Mouse (Mus musculus): ENCODE data around the gene Zfp947.
"Not testable (repeated sequence)": the region's sequence is repeated elsewhere in the genome, so short reads cannot be mapped to it uniquely, and the experiment has no call there.

Zfp947 gene

DNA sequence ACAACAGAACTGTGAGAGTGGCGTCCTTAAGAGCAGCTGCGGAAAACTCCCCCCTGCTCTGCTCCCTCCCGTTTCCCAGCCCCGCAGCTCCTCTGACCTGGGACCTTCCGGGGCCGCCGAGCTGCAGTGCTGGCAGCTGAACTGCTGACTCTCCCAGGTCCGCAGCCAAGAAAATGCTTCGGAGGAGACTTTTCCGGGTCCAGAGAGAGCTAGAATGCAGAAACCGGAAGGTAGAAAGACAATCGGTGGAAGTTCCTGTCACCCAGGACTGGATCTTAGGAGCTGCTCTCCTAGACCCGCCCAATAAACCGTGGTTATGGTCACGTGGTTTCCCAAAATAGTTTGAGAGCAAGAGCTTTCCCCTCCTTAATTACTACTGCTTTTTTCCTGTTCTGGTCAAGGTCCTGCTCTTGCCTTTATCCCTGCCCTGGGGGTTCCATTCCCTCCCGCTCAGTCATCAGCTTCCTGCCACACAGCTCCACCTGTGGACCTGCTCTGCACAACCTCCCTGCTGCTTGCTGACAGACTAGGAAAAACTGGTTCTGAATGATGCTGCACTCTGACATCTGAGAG is at the start of gene Zfp947:
Gene Zfp947 (minus strand): TSS at position 469 of the 573 bp plus-strand sequence.
- DNase-seq (ENCODE audit: low spot score) = peak; percentile 11

DNA sequence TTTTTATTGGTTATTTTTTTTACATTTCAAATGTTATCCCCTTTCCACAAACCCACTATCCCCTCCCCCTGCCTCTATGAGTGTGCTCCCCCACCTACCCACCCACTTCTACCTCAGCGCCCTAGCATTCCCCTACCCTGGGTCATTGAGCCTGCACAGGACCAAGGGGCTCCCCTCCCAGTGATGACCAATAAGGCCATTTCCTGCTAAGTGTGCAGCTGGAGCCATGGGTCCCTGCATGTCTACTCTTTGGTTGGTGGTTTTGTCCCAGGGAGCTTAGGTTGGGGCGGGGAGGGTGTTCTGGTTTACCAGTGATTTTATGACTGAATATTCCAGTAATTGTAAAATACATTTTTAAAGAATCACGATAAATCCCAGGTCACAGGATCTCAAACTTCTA is 686 bp downstream of the Zfp947 start:
- DNase-seq (ENCODE audit: low spot score) = not testable (repeated sequence)

DNA sequence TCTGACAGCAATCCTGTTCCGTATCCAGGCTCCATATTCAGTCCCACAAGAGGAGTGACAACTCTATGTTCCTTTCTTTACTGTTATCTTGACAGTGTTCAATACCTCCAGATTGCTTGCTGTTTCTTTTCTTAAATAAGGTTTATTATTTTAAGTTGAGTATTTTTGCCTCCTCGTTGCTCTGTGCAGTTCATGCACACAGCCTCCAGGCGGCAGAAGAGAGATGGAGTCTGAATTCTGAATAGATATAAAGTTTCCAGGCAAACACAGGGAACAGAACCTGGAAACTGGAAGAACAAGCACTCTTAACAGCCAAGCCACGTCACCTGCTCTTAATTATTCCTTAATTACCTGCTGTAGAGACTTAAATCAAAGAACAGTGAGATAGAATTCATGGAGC is 12.0 kb downstream of the Zfp947 start:
- DNase-seq (ENCODE audit: low spot score) = not testable (repeated sequence)

DNA sequence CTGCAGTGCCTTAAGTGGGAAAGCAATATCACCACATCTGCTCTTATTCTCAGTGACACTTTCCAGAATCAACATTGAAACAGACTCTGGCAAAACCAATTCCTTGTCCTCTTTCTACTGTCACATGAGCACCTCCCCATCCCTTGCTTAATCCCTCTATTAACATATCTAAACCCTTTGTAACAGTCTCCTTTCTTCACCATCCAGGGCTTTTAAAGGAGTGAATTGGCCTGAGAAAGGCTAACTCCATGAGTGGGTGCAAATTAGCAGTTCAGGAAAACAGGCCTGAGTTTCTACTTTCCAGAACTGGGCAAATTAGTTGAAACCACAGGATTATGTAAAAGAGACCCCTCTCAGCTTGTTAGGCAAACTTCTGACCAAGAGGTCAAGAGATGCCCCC is 47.2 kb downstream of the Zfp947 start:
- no peak for DNase-seq (ENCODE audit: low spot score)

All from ovary, adult 18-20 months (tissue).